Mouse (Mus musculus) neural tube, embryonic 15.5 days (tissue): Measurements from ENCODE around the gene Strip2. TPM values are rescaled to one million over a fixed set of nuclear protein-coding genes. Genes with fewer than 3 reads are reported as not detected.

ENCODE experiments used
- microRNA-seq: library from miRNA; unstranded; fragments of <30 nt; microRNA quantifications from one replicate; pipeline ENCODE4, GENCODE M21; 2017
- polyA plus RNA-seq: library from polyadenylated mRNA; unstranded; fragments of >200 nt; fragmentation: Nextera tagmentation; extraction: Ambion mirVana; gene quantifications from 2 replicates; pipeline ENCODE4 v1.2.1, GENCODE M21; 2015

Strip2 gene
- polyA plus RNA-seq, 1 experiment from 2014 or later, result 4.6 TPM

Small RNA genes within 50 kb of the gene (microRNA-seq; reads per million reads assigned to microRNA genes)
- gene Gm23049, result not detected

Other genes starting within 250 kb of the Strip2 start
- gene Tspan33, start 222.8 kb upstream of the Strip2 start, polyA plus RNA-seq, result 11.0 and 12.9 TPM in 2 replicates
- 10.8 and 18.3 TPM in 2 replicates for gene Smo, start 181.5 kb upstream of the Strip2 start, polyA plus RNA-seq
- 19.4 and 20.8 TPM in 2 replicates for gene Ahcyl2, start 149.0 kb upstream of the Strip2 start, polyA plus RNA-seq
- 29.9 and 35.2 TPM in 2 replicates for gene Nrf1, start 131.0 kb downstream of the Strip2 start, polyA plus RNA-seq